Mouse (Mus musculus) embryonic fibroblast, embryonic 13.5 days (primary cell): ENCODE measurements around the gene Fbxw15.

Source experiments
- CTCF ChIP-seq: IDR thresholded peaks from 2 replicates; pipeline ENCODE4 v1.5.1; 2011; ENCODE audit warnings: mild to moderate bottlenecking, control low read depth, low read length, moderate library complexity, borderline replicate concordance; ENCODE audit not compliant: insufficient read depth
- POLR2A ChIP-seq: IDR thresholded peaks from 2 replicates; pipeline ENCODE4 v1.6.1; 2011; ENCODE audit warnings: low read depth, mild to moderate bottlenecking, control low read depth, low read length, moderate library complexity

DNA sequence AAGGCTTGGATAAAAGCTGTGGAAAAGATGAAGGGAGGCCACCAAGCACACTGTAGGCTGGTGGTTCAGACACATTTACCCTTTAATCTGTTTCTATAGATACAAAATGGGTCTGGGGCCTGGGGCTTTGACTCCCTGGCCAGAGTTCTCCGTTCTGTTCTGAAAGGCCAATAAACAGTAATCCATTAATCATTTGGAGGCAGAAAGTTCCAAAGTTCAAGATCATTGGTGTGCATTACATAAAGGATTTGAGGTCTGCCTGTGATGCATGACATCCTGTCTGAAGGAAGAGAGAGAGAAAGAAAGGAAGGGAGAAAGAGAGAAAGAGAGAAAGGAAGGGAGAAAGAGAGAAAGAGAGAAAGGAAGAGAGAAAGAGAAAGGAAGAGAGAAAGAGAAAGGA lies 2.5 kb downstream of the Fbxw15 start:
- TF ChIP-seq POLR2A (no peak), CTCF (no peak)
